Mouse (Mus musculus) regulatory T cell (primary cell): Measurements from ENCODE around the gene Gpr19.

Source experiments
- in situ Hi-C: fragments of 300-600 bp; cut with MboI, MseI; formaldehyde crosslinking; loops from one replicate; pipeline ENCODE4 v1.15.1; 2025; ENCODE audit warnings: high pct_unique_total_duplicates

Gpr19 gene

DNA sequence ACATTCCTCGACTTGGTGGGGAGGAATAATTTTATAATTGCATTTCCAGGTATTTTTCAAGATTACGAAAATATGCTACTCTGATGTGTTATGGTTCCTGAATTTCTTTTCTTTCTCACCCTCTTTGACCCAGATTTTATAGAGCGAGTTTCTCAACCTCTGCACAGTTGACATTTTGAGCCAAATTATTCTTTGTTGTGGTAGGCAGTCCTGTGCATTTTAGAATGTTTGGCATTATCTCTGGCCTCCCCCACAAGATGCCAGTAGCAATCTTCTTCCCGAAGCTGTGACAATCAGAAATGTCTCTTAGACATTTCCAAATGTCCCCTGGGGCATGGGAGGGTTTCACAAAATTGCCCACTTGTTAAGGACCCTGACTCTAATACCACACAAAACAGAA is 25.3 kb upstream of the Gpr19 start:
- in situ Hi-C loops = no loop called here

DNA sequence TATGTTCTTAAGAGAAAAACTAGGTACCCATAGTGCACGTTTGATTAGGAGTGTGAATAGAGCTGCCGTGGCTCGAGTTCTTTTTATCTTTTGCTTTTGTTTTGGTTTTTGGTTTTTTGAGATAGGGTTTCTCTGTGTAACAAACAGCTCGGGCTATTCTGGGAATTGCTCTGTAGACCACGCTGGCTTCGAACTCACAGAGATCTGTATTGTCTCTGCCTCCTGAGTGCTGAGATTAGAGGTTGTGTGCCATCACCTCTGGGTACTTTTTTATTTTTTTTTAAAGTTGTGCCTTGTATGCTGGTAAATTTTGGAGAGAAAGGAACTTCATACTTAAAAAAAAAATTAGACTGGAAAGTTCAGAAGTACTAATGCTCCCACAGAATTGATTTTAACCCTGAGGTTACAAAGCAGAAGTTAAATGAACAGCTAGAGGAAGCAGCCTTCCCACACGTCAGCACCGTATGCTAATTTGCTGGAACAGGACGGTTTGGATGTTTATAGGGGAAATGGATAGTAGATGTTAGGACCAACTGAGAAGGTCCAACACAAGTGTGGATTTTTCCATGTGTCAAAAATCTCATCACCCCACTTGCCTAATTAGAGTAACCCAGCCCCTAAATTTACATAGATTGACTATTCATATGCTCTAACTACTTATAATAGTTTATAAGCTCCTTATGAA is 24.3 kb upstream of the Gpr19 start:
- in situ Hi-C loops = no loop called here

DNA sequence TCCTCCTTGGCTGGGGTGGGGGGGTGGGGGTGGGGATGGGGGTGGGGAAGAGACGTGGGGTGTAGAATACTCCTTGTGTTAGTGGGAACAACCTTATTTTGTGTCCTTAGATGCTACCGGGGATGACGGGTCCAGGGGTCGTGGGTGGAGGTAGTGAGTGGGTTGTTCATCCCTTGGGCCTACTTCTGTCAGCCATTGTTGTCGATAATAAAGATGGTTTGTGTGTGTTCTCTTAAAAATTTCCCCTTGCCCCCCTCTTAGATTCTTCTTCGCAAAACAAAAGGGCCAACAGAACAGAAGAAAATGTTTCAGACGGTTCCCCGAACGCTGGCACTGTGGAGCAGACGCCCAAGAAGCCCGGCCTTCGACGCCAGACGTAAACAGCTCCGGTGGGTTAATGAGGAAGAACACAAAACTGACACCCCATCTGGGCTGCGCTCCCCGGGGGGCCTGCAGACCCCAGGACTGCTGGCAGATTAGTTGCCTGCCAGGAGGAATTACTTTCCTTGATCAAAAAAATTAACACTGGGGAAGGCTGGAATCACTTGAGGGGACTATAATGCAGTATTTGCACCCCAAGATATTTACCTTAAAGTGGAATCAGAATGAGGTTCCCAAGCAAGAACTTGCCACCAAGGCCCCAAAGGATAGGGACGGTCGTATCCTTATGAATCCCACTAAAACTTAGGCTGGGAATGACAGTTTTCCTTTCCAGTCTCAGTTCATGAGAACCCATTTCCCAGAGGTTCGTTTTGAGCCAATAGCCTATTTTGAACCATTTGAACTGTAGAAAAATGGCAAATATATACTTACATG is 23.5 kb upstream of the Gpr19 start:
- in situ Hi-C loops = no loop called here

DNA sequence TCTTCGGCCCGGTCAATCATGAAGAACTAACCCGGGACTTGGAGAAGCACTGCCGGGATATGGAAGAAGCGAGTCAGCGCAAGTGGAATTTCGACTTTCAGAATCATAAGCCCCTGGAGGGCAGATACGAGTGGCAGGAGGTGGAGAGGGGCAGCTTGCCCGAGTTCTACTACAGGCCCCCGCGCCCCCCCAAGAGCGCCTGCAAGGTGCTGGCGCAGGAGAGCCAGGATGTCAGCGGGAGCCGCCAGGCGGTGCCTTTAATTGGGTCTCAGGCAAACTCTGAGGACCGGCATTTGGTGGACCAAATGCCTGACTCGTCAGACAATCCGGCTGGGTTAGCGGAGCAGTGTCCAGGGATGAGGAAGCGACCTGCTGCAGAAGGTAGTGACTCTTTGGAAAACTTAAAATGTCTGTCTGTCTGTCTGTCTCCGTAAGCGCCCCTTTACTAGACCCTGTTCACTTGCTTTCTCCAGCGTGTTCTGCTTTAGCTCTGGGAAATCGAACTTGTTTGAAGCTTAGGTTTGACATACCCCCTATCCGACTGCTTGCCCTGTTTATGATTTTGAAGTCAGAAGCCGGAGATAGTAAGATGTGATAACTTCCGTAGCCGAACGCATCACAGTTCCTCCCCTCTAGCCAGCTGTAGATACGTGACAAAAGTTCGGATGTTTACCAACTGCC is 22.8 kb upstream of the Gpr19 start:
- in situ Hi-C loops = no loop called here

DNA sequence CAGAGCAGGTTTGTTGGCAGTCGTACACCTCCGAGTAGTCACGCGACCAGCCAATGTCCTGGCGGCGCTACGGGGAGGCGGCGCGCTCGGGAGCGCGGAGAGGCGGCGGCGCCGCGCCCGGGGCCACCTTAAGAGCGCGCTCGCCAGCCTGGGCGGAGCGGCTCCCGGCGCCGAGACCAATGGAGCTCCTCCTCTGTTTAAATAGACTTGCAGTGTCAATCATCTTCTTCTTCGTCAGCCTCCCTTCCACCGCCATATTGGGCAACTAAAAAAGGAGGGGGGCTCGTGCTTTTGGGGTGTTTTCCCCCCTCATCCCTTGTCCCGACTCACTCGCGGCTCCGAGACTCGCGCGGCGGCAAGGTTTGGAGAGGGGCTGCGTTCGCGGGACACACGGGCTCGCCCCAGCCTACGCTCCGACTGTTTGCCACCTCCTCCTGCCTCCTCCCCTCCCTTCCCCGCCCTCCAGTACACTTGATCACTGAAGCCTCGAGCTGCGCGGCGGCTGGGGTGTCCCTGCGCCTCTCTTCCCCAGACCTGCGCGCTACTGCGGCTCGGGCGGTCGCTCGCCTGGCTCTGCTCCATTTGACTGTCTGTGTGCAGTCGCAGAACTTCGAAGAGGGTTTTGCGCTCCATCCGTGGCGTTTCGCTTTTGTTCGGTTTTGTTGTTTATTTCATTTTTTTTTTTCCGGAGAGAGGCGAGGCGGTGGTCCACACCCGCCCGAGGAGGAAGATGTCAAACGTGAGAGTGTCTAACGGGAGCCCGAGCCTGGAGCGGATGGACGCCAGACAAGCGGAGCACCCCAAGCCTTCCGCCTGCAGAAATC is 22.0 kb upstream of the Gpr19 start, which contains the start of gene Cdkn1b:
TSS of gene Cdkn1b (plus strand) at position 212 of the 824 bp plus-strand sequence.
- in situ Hi-C loops = no loop called here

DNA sequence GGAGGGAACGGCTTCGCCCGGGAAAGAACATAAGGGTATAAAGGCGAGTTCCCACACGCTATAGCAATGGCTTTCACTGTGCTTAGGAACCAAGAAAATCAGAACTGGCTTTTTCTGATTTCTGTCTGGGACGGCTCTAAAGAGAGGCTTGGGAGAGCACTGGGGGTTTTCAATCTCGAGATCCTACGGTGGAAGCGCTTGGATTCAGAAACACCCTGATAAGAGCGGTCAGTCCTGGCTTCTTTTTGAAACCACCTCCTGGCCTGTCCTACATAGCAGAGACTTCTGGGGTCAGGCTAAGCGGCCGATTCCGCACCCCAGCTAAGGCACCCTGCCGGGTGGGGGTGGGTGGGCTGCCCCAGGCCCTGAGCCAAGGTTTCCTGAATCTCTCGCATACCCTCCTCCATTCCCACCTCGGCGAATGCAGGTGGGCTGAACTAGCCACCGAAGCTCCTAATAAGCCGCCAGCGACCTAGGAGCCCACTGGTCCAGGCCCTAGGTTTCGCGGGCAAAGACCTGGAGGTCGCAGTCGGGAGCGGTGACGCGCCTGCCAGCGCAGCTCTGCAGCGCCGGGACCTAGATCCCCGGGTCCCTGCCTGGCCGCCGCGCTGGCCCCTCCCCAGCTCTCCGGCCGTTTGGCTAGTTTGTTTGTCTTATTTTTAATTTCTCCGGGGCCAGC is 21.3 kb upstream of the Gpr19 start:
- in situ Hi-C loops = loop anchor here (5.0 kb wide), 1 partner anchor 352 kb away; the partner anchor contains the start of gene Lrp6

DNA sequence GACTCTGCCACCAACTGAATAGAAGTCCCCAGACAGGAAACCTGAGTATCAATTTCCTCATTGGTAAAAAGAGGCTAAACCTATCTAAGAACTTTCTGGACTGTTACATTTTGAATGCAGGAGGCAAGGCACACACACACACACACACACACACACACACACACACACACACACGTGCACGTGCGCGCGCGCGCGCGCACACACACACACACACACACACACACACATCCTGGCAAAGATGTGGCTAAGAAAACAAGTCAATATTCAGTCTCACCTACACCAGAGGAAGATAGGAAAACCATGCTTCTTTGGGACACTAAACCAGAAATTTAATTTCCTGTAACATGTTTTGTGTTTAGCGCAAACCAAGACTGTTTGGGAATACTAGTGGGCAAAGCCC is 20.4 kb upstream of the Gpr19 start:
- in situ Hi-C loops = loop anchor here (5.0 kb wide), 1 partner anchor 351 kb away; the partner anchor contains the start of gene Lrp6

DNA sequence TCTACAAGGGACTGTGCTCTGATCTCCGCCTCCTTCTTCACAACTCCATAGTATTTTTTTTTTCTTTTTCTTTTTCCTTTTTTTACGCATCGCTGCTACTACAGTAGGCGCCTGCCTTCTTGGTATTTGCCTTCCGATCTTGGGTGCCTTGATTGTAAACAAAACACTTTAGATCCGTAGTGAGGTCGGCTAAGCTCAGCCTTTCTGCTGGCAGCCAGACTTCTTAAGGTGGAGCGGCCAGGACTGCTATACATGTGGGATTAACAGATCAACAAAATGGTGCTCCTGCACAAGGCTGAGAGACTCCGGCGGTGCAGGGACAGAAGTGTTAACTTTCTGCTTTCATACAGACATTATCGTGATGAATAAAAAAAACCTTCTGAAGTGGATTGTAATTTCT is 18.7 kb upstream of the Gpr19 start:
- in situ Hi-C loops = loop anchor here (5.0 kb wide), 1 partner anchor 350 kb away; the partner anchor contains the start of gene Lrp6

DNA sequence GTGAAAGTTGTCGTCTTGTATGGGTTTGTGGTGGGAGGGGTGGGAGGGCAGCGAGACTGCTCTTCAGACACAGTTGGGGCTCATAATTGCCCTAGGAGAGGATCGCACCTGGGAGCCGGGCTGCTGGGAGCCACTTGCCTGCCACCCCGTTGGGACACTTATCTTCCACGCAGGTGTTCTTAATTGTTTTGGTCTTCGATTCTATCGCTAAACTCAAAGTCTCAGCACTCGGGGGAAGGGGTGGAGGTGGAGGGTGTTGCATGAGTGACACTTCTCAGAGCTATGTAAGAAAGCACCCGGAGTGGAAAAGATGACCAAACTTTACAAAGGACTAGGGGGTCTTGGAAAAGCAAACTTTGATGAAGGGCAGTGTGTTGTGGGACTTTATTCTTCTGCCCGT is 18.3 kb upstream of the Gpr19 start:
- in situ Hi-C loops = loop anchor here (5.0 kb wide), 1 partner anchor 349 kb away; the partner anchor contains the start of gene Lrp6

DNA sequence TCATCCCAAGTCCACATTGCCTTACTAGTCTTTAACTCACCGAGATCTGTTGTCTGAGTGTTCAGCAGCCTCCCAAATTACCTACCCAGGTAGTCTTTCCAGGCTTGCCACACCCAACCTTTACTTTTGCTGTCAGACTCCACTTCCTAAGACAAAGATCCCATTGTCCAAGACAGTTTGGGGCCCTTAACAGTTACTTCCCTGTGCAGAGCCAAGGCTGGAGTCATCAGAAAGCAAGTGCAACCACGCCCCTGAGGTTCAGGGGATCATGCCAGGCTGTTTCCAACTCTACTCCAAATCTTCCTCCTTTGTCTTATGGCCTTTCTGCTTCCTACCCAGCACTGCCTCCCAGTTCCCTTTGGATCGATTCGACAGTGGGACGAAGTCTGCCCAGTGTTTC is 16.1 kb upstream of the Gpr19 start:
- in situ Hi-C loops = no loop called here

DNA sequence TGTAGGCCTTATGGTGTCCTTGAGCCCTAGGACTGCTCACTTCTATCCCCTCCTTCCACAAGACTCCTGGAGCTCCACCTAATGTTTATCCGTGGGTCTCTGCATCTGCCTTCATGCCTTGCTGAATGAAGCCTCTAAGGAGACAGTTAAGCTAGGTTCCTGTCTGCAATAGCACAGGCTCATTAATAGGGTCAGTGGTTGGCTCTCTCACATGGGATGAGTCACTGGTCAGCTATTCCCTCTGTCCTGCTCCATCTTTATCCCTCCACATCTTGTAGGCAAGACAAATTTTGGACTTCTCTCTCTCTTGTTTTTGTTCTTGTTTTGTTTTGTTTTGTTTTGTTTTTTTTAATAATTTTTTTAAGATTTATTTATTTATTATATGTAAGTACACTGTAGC is 7.4 kb upstream of the Gpr19 start:
- in situ Hi-C loops = no loop called here

DNA sequence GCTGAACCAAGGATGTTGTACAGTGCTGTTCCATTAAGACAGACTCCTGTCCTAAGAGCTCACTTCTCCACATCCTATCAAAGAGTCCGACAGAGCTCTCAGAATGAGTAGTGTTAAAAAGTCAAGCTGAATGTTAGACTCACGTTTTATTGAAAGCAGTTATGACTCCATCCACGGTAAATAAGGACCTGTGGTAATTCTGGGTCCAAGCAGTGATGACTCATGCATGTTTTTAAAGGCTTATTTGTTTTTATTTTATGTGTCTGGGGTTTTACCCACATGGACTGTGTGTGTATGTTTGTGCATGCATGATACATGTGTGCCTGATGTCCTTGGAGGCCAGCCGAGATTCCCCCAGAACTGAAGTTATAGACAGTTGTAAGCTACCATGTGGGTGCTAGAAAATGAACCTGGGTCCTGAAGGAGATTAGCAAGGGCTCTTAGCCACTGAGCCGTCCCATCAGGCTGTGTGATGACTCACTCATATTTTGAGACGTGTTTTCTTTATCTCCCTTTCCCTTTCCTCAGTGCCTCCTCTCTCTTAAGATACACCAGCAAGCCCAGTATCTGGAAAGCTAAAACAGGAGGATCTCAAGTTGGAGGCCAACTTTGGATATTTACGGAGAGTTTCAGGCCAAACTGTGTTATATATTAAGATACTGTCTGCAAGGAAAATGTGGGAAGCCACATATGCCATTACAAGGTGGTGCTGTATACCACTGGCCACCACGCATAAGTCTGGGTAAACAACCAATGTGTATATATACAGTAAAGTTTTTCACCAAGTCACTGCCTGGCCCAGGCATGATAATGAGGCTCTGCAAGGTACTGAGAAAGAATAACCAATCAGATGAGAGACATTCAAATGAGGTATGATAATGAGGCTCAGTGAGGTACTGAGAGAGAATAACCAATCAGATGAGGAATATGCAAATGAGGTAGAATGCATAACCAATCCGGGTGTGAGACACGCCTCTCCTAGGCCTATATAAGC is 5.8 kb upstream of the Gpr19 start:
- in situ Hi-C loops = no loop called here

DNA sequence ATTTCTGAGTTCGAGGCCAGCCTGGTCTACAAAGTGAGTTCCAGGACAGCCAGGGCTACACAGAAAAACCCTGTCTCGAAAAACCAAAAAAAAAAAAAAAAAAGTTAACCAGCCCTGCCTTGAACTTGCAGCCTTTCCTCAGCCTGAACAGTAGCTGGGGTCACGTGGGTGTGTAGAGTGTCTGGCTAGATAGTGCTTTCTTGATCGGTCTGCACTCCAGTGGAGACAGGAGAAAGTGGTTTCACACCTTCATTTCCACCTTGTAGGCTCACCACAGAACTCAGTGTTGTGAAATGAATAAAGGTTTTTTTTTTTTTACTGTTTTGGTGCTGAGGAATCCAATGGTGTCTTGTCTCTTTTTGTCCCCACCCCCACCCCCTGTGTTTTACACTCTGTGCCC is 5.0 kb upstream of the Gpr19 start:
- in situ Hi-C loops = no loop called here

DNA sequence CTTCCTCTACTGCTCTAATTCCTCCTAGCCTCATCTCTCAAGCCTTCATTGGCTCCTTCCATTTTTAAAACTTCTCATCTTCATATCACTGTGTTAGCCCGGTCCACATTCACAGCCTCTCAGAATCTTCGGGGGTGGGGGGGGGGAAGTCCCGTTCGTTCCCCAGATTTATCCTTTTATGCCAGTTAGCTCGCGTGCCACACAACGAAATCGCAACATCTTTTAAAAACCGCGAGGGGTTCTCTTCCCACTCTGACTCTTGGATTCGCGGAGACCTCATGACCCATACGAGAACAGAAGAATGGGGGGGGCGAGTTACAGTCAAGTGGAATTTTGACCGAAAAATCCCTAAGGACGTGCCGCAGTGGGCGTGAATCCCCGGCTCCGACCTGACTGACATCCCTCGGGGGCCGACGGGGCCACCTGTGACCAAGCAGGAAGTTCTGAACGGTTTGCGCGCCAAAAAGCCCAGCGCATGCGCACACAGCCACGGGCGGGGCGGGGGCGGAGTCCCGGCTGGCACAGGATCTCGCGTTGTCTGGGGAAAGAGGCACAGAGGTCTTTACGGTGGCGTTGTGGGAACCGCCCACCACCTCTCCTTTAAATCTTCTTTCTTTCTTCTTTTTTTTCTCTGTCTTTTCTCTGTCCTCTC is 809 bp downstream of the Gpr19 start:
- in situ Hi-C loops = loop anchor here (5.0 kb wide), 1 partner anchor 35 kb away; no protein-coding TSS in a partner anchor

DNA sequence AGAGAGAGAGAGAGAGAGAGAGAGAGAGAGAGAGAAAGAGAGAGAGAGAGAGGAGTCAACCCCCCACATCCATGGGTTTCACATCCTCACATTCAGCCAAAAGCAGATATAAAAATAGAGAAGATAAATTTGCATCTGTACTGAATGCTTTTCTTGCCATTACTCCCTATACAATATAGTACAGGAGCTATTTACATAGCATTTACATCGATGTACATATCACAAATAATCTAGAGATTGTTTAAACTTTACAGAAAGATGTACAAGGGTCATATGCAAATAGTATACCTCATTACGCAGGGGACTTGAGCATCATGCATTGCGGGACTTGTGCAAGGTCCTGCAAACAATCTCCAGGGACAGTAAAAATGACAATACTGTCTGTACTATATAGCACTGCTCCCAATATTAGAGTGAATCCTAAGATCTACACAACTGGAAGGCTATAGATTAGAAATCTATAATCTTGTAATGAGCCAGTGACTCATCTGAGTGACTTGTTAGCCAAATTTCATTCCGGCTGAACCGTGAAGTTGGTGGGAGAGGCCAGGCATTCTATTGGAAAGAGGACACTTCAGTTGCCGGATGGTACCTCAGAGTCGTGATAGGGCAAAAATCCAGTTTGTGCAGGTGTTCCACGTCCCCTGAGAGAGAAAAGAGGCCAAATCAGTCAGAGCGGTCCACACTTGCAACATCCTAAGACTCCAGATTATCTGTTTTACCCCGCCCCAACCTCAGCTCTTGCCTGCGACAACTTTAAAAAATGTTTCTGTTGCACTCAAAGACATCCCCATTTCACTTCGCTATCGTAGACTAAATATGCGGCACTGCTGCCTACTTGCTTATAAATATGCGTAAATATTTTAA is 1.6 kb downstream of the Gpr19 start:
- in situ Hi-C loops = loop anchor here (5.0 kb wide), 1 partner anchor 35 kb away; no protein-coding TSS in a partner anchor

DNA sequence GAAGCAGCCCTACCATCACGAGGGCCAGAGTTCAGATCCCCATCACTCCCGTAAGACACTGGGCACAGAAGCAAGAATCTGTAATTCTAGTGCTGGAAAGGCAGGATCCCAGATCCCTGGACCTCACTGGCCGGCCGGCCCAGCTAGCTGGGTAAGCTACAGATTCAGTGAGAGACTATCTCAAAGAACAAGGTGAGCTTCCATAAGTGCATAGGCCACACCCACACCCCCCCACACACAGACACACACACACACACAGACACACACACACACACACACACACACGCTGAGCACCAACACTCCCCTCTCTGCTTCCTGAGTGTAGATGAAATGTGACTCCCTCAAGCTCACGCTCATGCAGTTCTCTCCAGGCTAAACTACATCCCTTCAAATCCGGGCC is 7.9 kb downstream of the Gpr19 start:
- in situ Hi-C loops = no loop called here

DNA sequence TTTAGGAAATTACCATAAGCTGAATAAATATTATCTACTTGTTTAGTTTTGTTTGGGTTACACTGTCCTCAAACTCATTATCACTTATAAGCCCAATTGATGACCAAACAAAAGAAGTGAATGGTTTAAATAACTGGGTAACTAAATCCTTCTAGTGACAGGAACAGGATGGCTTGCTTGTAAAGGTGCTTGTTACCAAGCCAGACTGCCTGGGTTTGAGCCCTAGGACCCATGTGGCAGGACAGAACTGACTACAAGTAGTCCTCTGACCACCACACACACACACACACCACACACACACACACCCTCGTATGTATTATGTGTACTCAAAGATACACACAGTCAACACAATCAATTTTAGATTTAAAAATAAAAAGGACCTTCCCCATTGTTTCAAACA is 8.6 kb downstream of the Gpr19 start:
- in situ Hi-C loops = no loop called here

DNA sequence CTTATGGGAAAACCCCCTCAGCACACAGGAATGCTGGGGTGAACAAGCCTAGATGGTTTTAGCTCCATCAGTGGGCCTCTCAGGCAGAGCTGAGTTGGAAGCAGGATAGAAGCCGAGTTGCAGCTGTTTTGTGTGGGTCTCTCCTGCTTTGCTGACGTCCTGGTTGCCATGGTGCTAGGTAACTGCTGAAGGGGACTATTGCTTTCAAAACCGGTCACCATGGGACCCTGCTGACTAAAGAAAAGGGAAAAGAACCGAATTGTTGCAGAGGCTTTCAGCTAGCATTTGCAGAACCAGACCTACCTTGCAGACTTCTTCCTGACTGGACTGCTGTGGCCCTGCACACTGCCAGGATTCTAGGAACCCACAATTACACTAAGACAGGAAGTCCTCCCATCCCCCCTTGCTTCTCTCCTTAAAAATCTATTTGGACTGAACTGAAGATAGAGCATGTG is 9.8 kb downstream of the Gpr19 start:
- in situ Hi-C loops = no loop called here
